Mouse (Mus musculus) right cerebral cortex, adult 2 months (tissue): ENCODE data around the gene Olfr584.

Source experiments
- DNase-seq, 2 experiments: peaks; one replicate each; pipeline ENCODE4 v3.0.0; 2021 to 2022; ENCODE audit warnings: low spot score in 2 of 2

Gene Olfr584

GRCm38 (mm10) chr7:103081585-103081984 lies at the start of gene Olfr584:
Gene Olfr584, plus strand, starts transcription at chr7:103081885.
- no peak for DNase-seq

DNA sequence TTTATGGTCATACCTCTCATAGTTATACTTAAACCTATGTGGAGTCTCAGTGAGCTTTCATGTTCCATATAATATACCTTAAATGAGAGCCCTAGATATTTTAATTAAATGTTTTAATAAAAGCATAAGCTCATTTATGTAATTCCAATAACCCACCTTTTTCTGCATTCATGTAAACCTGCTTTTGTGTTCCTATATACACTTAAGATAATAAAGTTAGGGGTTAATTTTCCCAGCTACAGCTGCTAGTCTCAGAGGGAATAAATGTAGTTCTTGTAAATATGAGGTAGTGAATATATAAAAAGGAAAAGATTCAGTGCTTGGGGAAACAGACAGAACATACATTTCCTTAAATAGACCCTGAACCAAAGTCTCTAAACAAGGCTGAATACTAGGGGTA lies 44.0 kb upstream of the Olfr584 start, which contains the start of gene Olfr582:
TSS of gene Olfr582 (plus strand) at position 301 of the 400 bp plus-strand sequence.
- DNase-seq = no peak

DNA sequence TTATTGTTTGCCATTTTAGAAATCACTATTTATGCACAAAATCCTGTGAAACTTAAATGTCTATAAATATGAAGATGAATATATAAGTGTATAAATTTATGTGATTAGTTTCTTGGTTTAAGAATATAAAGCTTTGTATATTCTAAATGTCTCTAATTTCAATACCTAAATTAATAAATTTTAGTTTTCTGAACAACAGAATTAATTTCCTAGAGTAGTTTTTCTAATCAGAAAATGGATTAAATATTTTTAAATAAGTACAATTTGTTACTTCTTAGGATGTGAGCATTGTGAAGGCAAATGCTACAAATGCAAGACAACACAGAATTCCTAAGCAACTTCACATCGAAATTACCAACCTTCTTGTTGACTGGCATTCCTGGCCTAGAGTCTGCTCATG lies 30.7 kb upstream of the Olfr584 start, which contains the start of gene Olfr583:
TSS of gene Olfr583 (plus strand) at position 301 of the 400 bp plus-strand sequence.
- no peak for DNase-seq

DNA sequence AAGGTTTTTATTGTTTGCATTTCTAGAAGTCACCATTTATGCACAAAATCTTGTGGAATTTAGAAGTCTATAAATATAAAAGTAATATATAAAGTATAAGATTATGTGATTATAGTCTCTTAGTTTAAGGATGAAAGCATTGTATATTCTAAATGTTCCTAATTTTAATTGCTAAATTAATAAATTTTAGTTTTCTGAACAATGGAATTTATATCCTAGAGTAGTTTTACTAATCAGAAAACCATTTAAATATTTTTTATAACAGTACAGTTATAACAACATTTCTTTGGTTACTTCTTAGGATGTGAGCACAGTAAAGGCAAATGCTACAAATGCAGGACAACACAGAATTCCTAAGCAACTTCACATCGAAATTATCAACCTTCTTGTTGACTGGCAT lies 15.7 kb downstream of the Olfr584 start, which contains the start of gene Olfr585:
TSS of gene Olfr585 (plus strand) at position 301 of the 400 bp plus-strand sequence.
- DNase-seq = no peak

- DNase-seq = no peak
These were observed 37.7 kb downstream of the Olfr584 start for GRCm38 (mm10) chr7:103119406-103119805.

DNA sequence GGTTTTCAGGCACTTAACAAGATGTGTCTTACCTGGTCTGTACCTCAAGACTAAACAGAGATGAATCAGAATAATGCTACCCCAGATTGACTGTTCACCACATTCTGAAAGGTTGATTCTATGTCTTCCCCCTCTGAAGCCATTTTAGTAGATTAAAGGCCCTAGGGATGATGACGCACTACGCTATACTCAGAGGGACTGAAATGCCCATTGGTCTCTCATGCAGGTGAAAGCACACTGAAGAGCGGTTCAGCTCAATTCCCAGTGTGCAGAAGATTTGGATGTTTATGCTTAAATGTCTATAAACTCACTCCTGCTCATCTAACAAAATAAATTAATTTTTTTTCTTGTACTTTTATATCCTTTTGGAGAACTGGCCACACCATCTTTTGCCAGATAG lies 43.9 kb downstream of the Olfr584 start, which contains the start of gene Olfr586:
TSS of gene Olfr586 (minus strand) at position 101 of the 400 bp plus-strand sequence.
- DNase-seq = no peak
